Mouse (Mus musculus) megakaryocyte, embryonic 14.5 days (primary cell): ENCODE results near the gene Lsp1.

Experiments used
- FLI1 ChIP-seq: IDR thresholded peaks from 2 replicates; pipeline ENCODE4 v1.6.1; 2012; ENCODE audit warnings: low read length, inconsistent platforms, mixed read lengths
- GATA1 ChIP-seq: IDR thresholded peaks from 3 replicates; pipeline ENCODE4 v1.6.1; 2012; ENCODE audit warnings: mixed read lengths, low read length, inconsistent platforms, borderline replicate concordance

GRCm38 (mm10) chr7:142444171-142444570 is 16.4 kb upstream of the Lsp1 start:
- TF ChIP-seq GATA1 = no peak
- no peak for TF ChIP-seq FLI1
